Mouse (Mus musculus): ENCODE measurements around the gene Gm16253.

The Gm16253 gene

GRCm38 (mm10) chr3:96565105-96565504 lies 11.7 kb upstream of the Gm16253 start:
- peaks cover 19% of the 10 kb centered on the region for H3K36me3 ChIP-seq (ENCODE audit: insufficient read depth, low read length)
- no peak for TF ChIP-seq CTCF (conservative IDR thresholded peaks at IDR 0.05; ENCODE audit: low read length)
- no peak for TF ChIP-seq NANOG (IDR thresholded peaks at IDR 0.05; ENCODE audit: borderline replicate concordance, low read length)
- TF ChIP-seq POU5F1 (IDR thresholded peaks at IDR 0.05; ENCODE audit: borderline replicate concordance, low read length): no peak
- peak overlapping the region; percentile 14; the same call in 1 of the 2 replicates for H3K4me3 ChIP-seq (replicated peaks; ENCODE audit: low read length)
- H3K4me1 ChIP-seq (replicated peaks; ENCODE audit: low read depth, low read length): peaks cover 99% of the 10 kb centered on the region
- H3K27me3 ChIP-seq (ENCODE audit: insufficient read depth, low read length): no peaks in the 10 kb centered on the region
- H3K9me3 ChIP-seq (ENCODE audit: low read length): no peaks in the 10 kb centered on the region

GRCm38 (mm10) chr3:96566661-96567450 lies 9.9 kb upstream of the Gm16253 start:
- no peak for TF ChIP-seq CTCF (conservative IDR thresholded peaks at IDR 0.05; ENCODE audit: low read length)
- TF ChIP-seq POU5F1 (IDR thresholded peaks at IDR 0.05; ENCODE audit: borderline replicate concordance, low read length): no peak
- 0 out of 2 replicates have a peak overlapping the region, but pooled peaks have one; percentile 11 for H3K4me3 ChIP-seq (replicated peaks; ENCODE audit: low read length)

GRCm38 (mm10) chr3:96568605-96569004 lies 8.2 kb upstream of the Gm16253 start:
- Histone ChIP-seq H3K9me3 (ENCODE audit: low read length) (no peaks in the 10 kb centered on the region), H3K4me1 (replicated peaks; ENCODE audit: low read depth, low read length) (peaks cover 93% of the 10 kb centered on the region)
- no peak for TF ChIP-seq CTCF (conservative IDR thresholded peaks at IDR 0.05; ENCODE audit: low read length)
- TF ChIP-seq POU5F1 (IDR thresholded peaks at IDR 0.05; ENCODE audit: borderline replicate concordance, low read length): no peak
- TF ChIP-seq NANOG (IDR thresholded peaks at IDR 0.05; ENCODE audit: borderline replicate concordance, low read length): no peak

More at GRCm38 (mm10) chr3:96566661-96567450, 9.9 kb upstream of the Gm16253 start:
- peaks cover 98% of the 10 kb centered on the region for H3K4me1 ChIP-seq (replicated peaks; ENCODE audit: low read depth, low read length)
- peaks cover 2% of the 10 kb centered on the region for H3K36me3 ChIP-seq (ENCODE audit: insufficient read depth, low read length)
- H3K27me3 ChIP-seq (ENCODE audit: insufficient read depth, low read length): no peaks in the 10 kb centered on the region
- H3K9me3 ChIP-seq (ENCODE audit: low read length): no peaks in the 10 kb centered on the region

DNA sequence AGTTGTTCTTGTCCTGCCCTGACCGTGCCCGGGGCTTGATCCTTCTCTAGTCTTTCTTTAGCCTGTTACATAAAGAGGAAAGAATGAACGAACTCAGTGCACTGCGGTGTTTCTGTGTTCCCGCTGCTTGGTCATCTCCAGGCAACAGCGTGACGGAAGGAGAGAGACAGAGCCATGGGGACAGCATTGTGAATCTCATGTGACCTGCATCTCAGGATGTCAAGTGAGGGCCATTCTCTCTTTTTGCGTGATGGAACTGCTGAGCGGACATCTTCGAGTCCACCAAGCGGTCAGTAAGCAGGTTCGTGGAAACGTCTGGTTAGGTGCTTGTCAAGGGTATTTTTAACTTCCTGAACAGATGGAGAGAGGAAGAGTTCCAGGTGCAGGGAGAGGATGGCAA lies 7.3 kb upstream of the Gm16253 start:
- TF ChIP-seq CTCF (conservative IDR thresholded peaks at IDR 0.05; ENCODE audit: low read length) (no peak), POU5F1 (IDR thresholded peaks at IDR 0.05; ENCODE audit: borderline replicate concordance, low read length) (no peak), NANOG (IDR thresholded peaks at IDR 0.05; ENCODE audit: borderline replicate concordance, low read length) (no peak)
- H3K9me3 ChIP-seq (ENCODE audit: low read length): no peaks in the 10 kb centered on the region
- H3K36me3 ChIP-seq (ENCODE audit: insufficient read depth, low read length): peaks cover 5% of the 10 kb centered on the region; the same call in 1 of the 2 replicates
- no peaks in the 10 kb centered on the region for H3K27me3 ChIP-seq (ENCODE audit: insufficient read depth, low read length)
- H3K4me1 ChIP-seq (replicated peaks; ENCODE audit: low read depth, low read length): peaks cover 93% of the 10 kb centered on the region
- peak overlapping the region; percentile 77 for H3K4me3 ChIP-seq (replicated peaks; ENCODE audit: low read length)

More at GRCm38 (mm10) chr3:96568605-96569004, 8.2 kb upstream of the Gm16253 start:
- H3K4me3 ChIP-seq (replicated peaks; ENCODE audit: low read length): no peak overlapping the region
- no peaks in the 10 kb centered on the region for H3K36me3 ChIP-seq (ENCODE audit: insufficient read depth, low read length)
- H3K27me3 ChIP-seq (ENCODE audit: insufficient read depth, low read length): no peaks in the 10 kb centered on the region

- H3K9me3 ChIP-seq (ENCODE audit: low read length): no peaks in the 10 kb centered on the region
- H3K4me3 ChIP-seq (replicated peaks; ENCODE audit: low read length): peak overlapping the region; percentile 77
- peaks cover 5% of the 10 kb centered on the region; the same call in 1 of the 2 replicates for H3K36me3 ChIP-seq (ENCODE audit: insufficient read depth, low read length)
- no peak for TF ChIP-seq POU5F1 (IDR thresholded peaks at IDR 0.05; ENCODE audit: borderline replicate concordance, low read length)
- no peak for TF ChIP-seq NANOG (IDR thresholded peaks at IDR 0.05; ENCODE audit: borderline replicate concordance, low read length)
- TF ChIP-seq CTCF (conservative IDR thresholded peaks at IDR 0.05; ENCODE audit: low read length): no peak
- H3K4me1 ChIP-seq (replicated peaks; ENCODE audit: low read depth, low read length): peaks cover 92% of the 10 kb centered on the region
- no peaks in the 10 kb centered on the region for H3K27me3 ChIP-seq (ENCODE audit: insufficient read depth, low read length)
Observed at GRCm38 (mm10) chr3:96569966-96570605, 6.7 kb upstream of the Gm16253 start.

- H3K27me3 ChIP-seq (ENCODE audit: insufficient read depth, low read length): no peaks in the 10 kb centered on the region
Observed at GRCm38 (mm10) chr3:96570643-96571042, 6.1 kb upstream of the Gm16253 start.

DNA sequence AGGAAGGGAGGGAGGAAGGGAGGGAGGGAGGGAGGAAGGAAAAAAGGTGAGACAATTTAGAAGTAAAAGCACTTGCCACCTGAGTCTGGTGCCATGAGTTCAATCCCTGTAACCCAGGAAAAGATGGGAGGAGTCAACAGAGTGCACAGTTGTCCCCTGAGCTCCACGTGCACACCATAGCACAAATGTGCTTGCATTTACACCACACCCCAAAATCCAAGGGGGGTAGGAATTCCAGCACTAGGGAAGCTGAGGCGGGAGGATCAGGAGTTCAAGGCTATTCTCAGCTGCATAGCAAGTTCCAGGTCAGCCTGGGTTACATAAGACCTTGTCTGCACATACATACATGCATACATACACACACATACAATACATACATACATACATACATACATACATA lies 5.4 kb upstream of the Gm16253 start:
- Histone ChIP-seq H3K4me3 (replicated peaks; ENCODE audit: low read length) (peak overlapping the region; percentile 71), H3K27me3 (ENCODE audit: insufficient read depth, low read length) (no peaks in the 10 kb centered on the region), H3K4me1 (replicated peaks; ENCODE audit: low read depth, low read length) (peaks cover 92% of the 10 kb centered on the region), H3K36me3 (ENCODE audit: insufficient read depth, low read length) (peaks cover 5% of the 10 kb centered on the region; the same call in 1 of the 2 replicates), H3K9me3 (ENCODE audit: low read length) (no peaks in the 10 kb centered on the region)
- TF ChIP-seq NANOG (IDR thresholded peaks at IDR 0.05; ENCODE audit: borderline replicate concordance, low read length) (no peak), POU5F1 (IDR thresholded peaks at IDR 0.05; ENCODE audit: borderline replicate concordance, low read length) (no peak), CTCF (conservative IDR thresholded peaks at IDR 0.05; ENCODE audit: low read length) (no peak)

More at GRCm38 (mm10) chr3:96570643-96571042, 6.1 kb upstream of the Gm16253 start:
- TF ChIP-seq CTCF (conservative IDR thresholded peaks at IDR 0.05; ENCODE audit: low read length) (no peak), NANOG (IDR thresholded peaks at IDR 0.05; ENCODE audit: borderline replicate concordance, low read length) (no peak), POU5F1 (IDR thresholded peaks at IDR 0.05; ENCODE audit: borderline replicate concordance, low read length) (no peak)
- Histone ChIP-seq H3K4me1 (replicated peaks; ENCODE audit: low read depth, low read length) (peaks cover 92% of the 10 kb centered on the region), H3K36me3 (ENCODE audit: insufficient read depth, low read length) (peaks cover 5% of the 10 kb centered on the region; the same call in 1 of the 2 replicates), H3K4me3 (replicated peaks; ENCODE audit: low read length) (peak overlapping the region; percentile 77), H3K9me3 (ENCODE audit: low read length) (no peaks in the 10 kb centered on the region)

DNA sequence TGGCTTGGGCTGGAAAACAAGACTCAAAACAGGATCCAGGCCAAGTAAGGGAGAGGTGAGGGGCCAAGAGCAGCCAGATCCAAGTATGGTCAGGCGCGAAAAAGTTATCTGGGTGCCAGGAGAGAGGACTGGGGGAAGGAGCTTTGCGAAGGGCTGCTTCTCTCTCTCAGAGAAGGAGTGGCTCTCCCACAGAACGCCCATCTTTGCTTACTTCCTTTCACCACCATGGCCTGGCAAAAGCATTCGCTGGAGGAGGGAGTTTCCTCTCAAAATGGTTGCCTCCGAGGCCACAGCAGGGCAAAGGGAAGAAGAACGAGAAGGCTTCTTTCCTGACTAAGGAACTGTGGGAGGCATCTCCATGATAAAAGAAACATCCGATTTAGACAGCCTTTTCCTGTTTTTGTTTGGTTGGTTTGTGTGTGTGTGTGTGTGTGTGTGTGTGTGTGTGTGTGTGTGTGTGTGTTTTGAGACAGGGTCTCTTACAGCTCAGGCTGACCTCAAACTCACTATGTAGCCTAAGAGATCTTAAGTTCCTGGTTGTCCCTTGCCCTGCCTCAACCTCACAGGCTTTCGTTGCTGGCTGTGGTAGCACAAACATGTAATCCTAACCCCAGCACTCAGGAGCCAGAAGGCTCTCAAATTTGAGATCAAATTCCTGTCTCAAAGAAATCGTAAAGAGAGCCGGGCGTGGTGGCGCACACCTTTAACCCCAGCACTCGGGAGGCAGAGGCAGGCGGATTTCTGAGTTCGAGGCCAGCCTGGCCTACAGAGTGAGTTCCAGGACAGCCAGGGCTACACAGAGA lies 4.7 kb upstream of the Gm16253 start:
- TF ChIP-seq NANOG (IDR thresholded peaks at IDR 0.05; ENCODE audit: borderline replicate concordance, low read length): 0 out of 2 replicates have a peak, but pooled peaks have one; percentile 11
- TF ChIP-seq POU5F1 (IDR thresholded peaks at IDR 0.05; ENCODE audit: borderline replicate concordance, low read length): peak; percentile 43; the same call in 1 of the 2 replicates
- no peak for TF ChIP-seq CTCF (conservative IDR thresholded peaks at IDR 0.05; ENCODE audit: low read length)
- Histone ChIP-seq H3K36me3 (ENCODE audit: insufficient read depth, low read length) (peaks cover 5% of the 10 kb centered on the region; the same call in 1 of the 2 replicates), H3K27me3 (ENCODE audit: insufficient read depth, low read length) (no peaks in the 10 kb centered on the region)

More for the DNA sequence above, 4.7 kb upstream of the Gm16253 start:
- peaks cover 89% of the 10 kb centered on the region for H3K4me1 ChIP-seq (replicated peaks; ENCODE audit: low read depth, low read length)
- H3K9me3 ChIP-seq (ENCODE audit: low read length): no peaks in the 10 kb centered on the region
- peak overlapping the region; percentile 71 for H3K4me3 ChIP-seq (replicated peaks; ENCODE audit: low read length)
